Mouse (Mus musculus) stomach, postnatal 0 days (tissue): ENCODE data around the gene Tagap.

Experiments
- CTCF ChIP-seq: IDR thresholded peaks from 2 replicates; pipeline ENCODE4 v1.5.1; 2016; ENCODE audit warnings: antibody characterized with exemption, low read depth, mild to moderate bottlenecking, moderate library complexity
- EP300 ChIP-seq: optimal IDR thresholded peaks from 2 replicates; pipeline ENCODE3; 2016; ENCODE audit warnings: antibody characterized with exemption

DNA sequence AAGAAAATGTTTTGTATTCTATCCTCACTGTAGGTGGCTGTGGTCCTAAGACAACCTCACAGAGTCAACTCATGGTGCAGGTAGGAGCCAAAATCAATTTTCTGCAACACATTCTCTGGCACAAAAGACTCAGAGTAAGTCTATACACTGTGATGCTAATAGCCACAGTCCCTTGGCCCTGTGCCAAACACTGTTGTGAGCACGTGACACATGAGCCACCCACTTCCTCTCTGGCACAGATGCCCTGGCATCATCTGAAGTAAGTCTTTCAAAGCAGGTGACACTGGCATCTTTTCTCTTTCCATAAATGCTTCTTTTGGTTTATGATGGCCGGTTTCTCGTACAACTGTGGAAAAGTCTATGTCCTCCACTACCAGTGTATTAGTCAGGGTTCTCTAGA lies 23.4 kb upstream of the Tagap start:
- TF ChIP-seq CTCF (no peak), EP300 (no peak)
